Mouse (Mus musculus) lung, postnatal 4 days (tissue): ENCODE measurements around the gene Rnase9.
"Not testable (repeated sequence)": the region's sequence is repeated elsewhere in the genome, so short reads cannot be mapped to it uniquely, and the experiment has no call there.

Experiments used
- DNase-seq, 2 experiments: peaks; one replicate each; pipeline ENCODE4 v3.0.0; 2021

The Rnase9 gene

DNA sequence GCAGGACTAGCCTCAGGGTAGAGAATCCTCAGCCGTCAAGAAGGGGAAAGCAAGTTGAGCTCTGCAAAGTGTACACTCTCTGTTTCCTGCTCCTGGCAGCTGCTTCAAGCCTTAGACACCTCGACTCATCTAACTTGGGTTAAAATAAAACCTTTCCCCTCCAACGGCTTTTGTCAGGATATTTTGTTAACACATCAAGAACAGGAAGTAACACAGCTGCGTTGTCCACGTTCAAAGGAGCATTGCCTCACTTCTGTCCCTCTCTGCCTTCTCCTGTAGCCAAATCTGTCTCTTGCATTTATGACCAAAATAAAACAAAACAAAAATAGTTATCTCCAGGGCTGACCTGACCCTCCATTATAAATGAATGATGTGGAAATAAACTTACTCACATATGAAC, 6.2 kb upstream of the Rnase9 start:
- DNase-seq, result peak in 1 of 2 experiments; percentile 34

GRCm38 (mm10) chr14:51036214-51036613, 5.5 kb downstream of the Rnase9 start:
- DNase-seq, result no peak

DNA sequence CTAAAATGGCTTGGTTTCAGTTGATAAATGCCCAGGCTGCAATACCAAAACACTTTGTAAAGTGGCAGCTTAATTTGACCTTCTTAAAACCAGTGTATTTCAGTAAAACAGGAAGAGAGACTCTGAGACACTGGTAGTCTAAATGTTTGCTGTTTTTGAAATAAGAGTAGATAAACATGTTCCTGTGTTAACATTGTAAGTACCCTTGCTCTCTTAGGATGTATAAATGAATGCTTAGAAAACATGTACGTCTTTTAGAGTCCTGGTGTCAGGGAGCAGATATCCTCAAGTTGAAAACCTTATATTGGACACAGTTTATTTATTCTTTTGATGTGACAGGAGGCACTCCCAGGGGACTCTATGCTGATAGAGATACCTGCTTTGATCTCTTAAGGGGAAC, 6.5 kb downstream of the Rnase9 start:
- no peak for DNase-seq

- DNase-seq, result no peak
These were observed 14.1 kb downstream of the Rnase9 start for GRCm38 (mm10) chr14:51027387-51028155.

DNA sequence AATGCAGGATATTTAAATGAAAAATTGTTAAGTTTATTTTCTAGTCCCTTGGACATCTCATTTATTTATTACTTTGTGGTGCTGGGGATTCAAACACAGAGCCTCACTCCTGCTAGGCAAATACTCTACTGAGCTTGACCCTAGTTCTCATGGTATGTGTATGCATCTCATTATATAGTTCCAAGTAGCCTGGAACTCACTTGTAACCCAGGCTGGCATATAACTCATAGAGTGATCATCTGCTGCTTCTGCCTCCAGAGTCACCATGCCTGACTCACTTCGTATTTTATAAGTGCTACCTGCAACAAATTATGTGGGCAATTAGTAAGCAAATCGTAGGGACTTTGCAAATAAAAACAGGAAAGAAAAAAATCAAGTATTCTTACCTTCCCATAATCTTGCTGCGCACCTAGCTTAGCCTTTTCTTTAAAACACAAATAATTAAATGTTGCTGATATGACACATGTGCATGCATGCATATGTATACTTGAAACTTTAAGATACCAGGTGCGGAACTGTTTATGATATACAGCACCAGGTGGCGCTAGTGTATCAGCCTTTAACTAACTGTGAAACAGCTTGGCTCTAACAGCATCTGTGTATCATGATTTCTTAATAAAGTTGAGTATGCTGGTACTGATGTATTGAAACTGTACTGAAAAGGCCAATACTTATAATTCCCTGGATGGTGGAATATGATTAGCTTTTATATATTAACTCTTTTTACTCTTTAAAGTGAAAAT, 15.1 kb downstream of the Rnase9 start:
- peak in 1 of 2 experiments; percentile 74 for DNase-seq

- no peak for DNase-seq
These were observed 16.8 kb downstream of the Rnase9 start for GRCm38 (mm10) chr14:51024820-51025219.

DNA sequence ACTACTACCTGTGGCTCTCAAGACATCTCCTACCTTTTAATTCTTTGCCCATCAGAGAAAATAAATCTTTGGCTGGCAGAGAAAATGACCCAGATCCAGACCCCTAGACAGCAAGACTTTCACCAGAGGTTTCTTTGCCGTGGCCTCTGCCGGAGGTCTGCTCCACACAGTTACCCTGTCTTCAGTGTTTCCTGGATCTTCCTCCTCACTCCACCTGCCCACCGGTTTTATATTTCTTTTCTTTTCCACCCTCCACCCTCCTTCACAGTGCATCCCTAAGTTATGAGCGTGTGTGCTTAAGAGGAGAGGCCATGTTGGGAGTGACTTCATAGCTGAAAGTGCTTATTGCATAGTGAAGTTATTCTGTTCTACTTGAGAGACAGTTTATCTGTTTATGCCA, 18.2 kb downstream of the Rnase9 start:
- no peak for DNase-seq

- DNase-seq, result peak; percentile 38 to 56
These were observed 24.4 kb downstream of the Rnase9 start for GRCm38 (mm10) chr14:51017256-51017655.

- no peak for DNase-seq
These were observed 25.9 kb downstream of the Rnase9 start for GRCm38 (mm10) chr14:51015780-51016179.

DNA sequence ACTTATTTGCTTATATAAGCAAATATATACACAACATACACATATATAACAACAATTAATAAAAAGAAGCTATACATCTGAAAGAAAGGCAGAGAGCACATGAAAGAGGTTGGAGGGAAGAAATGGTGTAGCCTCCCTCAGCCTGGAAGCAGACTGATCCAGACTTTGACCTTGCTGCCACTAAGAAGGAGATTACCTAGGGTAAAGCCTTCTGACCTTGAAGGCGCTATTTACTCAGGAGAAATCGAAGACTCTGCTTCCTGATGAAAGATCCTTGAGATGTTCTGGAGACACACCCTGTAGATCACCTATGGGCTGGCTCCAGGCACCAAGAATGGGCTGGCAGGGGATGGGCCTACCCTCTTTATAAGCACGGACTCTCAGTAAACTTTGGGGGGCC, 26.9 kb downstream of the Rnase9 start:
- not testable (repeated sequence) for DNase-seq

- peak in 1 of 2 experiments; percentile 46 for DNase-seq
These were observed 32.1 kb downstream of the Rnase9 start for GRCm38 (mm10) chr14:51009572-51009971.

- no peak for DNase-seq
These were observed 32.9 kb downstream of the Rnase9 start for GRCm38 (mm10) chr14:51008781-51009180.

DNA sequence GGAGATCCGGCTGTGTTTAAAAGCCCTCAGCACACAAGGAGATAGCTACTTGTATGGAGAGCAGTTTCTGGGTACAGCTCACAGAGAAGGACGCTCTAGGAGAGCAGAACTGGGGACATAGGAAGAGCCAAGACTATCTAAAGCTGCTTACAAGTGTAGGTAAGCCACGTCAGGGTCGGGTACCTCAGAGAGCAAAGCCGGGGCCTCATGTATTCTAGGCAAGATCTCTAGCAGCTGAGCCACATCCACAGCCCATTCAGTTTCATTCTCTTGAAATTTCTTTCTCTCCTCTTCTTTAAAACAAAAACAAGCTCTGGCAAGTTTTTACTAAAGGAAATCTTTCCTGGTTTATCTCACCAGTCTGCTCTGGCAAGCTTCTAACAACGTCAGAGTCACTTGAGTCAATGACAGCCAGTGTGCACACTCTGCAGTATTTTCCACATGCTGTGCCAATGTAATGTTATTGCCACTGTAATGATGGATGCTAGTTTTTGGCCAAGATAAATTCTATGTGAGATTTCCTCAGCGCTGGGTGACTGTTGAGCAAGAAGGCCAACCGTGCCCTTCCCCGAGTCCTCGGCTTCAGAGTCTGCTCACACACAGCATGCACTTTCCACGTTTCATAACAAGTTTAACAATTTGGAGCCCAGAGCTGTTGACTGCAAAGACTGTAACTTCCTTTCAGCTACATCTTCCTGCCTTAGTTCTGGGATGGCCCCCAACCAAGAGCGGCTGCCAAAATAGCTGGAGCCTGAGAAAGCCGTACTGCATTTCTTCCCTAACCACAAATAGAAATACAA, 33.6 kb downstream of the Rnase9 start:
- DNase-seq, result peak; percentile 72 to 89

- no peak for DNase-seq
These were observed 34.4 kb downstream of the Rnase9 start, which contains the start of gene Rnase10 for GRCm38 (mm10) chr14:51007152-51007801. Gene Rnase10, plus strand, starts transcription at chr14:51007751.

GRCm38 (mm10) chr14:50997999-50998666, 43.5 kb downstream of the Rnase9 start:
- no peak for DNase-seq

DNA sequence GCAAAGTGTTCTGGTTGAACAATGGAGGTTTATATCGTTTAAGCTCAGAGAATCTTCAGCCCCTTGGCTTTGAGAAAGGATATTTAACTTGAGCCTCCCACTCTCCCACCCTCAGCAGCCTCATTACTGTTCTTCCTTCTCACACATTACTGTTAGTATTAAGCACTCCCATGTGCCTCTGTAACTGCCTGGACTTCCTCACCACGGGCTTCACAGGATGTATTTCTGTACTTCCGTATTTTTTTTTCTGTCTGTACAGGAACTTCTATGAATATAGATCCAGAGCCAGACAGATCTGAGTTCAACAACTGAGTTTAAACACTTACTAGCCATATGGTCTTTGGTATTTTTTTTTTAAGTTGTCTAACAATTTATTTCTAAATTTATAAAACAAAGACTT, 44.6 kb downstream of the Rnase9 start:
- DNase-seq, result no peak

DNA sequence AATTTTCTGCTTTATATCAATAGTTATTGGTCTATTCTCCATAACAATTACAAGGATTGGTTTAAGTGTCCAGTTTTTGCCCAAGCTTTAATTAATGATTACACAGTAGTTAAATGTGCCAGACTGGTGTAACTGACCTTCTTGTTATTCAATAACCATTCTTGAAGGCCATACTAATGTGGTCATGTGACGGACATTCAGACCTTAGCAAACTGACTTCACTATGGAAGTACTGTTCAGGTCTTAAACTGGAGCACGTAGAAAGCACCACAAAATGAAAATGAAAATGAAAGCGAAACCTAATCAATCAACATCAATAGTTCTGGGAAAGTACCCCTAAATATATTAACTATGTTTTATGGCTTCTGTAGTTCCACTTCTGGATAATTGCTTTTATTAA, 50.6 kb downstream of the Rnase9 start:
- no peak for DNase-seq
